Mouse (Mus musculus) frontal cortex, postnatal 25 days (tissue): ENCODE measurements around the gene Spesp1.
A peak's percentile ranks its signal among the peaks of the same experiment; 100 is the strongest.

Experiments used
- DNase-seq, 2 experiments: peaks; one replicate each; pipeline ENCODE4 v3.0.0; 2022; ENCODE audit warnings: low spot score in 2 of 2

Gene Spesp1

GRCm38 (mm10) chr9:62281991-62282390 is at the start of gene Spesp1:
Gene Spesp1 (minus strand): TSS chr9:62282208.
- no peak for DNase-seq

DNA sequence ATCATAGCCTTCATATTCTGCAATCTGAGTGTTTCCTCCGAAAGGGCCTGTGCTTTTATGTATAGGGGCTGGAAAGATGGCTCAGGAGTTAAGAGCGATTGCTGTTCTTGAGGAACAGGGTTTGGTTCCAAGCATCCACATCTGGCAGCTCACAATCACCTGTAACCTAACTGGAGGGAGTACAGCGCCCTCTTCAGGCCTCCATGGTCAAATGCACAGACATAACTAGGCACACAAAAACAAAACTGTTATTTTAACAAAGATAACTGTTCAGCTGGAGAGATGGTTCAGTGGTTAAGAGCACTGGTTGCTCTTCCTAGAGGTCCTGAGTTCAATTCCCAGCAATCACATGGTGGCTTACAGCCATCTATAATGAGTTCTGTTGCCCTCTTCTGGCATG is 44.0 kb upstream of the Spesp1 start:
- DNase-seq: no peak

DNA sequence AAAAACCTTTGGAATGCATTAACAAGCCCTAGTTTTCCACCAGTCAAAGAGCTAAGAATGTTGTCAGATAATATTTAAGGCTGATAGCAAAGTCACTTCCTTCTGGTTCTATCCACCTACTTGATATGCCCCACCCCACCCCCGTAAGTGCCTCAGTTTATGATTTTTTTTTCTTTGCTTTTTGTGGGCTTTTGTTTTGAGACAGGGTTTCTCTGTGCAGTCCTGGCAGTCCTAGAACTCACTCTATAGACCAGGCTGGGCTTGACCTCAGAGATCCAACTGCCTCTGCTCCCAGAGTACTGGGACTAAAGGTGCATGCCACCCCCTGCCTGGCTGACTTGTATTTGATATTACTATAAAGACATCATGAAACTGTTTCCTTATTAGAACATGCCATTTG is 41.8 kb upstream of the Spesp1 start:
- no peak for DNase-seq

DNA sequence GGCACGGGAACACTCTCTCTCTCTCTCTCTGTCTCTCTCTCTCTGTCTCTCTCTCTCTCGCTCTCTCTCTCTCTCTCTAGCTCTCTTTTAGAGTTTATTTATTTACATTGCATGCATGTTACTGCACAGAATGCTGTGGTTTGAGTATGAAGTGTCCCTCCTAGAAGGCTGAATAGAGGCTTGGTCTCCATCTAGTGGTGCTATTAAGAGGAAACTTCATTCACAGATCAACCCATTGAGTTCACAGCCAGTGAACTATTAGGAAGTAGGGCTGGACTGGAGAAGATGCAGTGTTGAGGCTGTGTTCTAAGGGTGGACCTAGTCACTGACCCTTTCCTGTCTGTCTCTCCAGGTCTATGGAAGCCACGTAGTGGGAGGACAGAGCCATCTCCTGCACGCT is 36.7 kb upstream of the Spesp1 start:
- no peak for DNase-seq

DNA sequence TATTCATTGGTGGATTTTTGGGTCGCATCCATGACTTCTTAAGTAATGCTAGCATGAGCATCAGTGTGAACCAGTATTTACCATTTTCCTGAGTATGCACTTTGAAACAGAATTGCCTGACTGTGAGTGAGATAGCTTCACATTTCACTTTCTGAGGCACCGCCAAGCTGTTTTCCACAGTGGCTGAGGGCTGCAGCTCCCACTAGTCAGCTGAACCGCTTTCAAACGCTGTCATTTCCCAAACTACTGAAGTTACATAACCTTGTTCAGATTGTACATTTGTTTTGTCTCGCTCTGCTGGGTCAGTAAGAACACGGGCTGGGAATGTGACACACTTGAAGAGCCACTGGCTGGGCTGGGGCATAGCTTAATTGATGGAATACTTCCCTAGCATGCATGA is 33.5 kb upstream of the Spesp1 start:
- DNase-seq: no peak

DNA sequence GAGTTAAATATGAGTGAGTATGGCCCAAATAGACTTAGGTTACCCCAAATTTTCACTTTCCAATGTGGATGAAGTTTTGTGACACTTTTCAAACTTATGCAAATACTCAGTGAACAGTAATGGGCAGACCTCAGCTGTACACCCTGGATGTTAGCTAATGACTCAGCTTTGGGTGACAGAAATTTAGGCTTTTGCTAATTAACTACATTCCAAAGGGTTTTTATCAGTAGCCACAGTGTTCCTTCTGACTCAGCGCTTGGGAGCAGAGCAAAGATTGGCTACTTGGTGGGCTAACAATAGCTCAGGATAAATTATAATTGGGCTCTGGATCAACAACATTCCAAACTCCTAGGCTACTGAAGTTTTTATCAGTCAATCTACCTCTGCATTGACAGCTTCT is 14.9 kb upstream of the Spesp1 start:
- no peak for DNase-seq

GRCm38 (mm10) chr9:62295006-62295698 is 13.1 kb upstream of the Spesp1 start:
- DNase-seq: peak; percentile 72 to 81

GRCm38 (mm10) chr9:62287633-62288025 is 5.6 kb upstream of the Spesp1 start:
- DNase-seq: no peak

- DNase-seq: peak; percentile 55 to 64
Measured at GRCm38 (mm10) chr9:62286967-62287632, 5.1 kb upstream of the Spesp1 start.

GRCm38 (mm10) chr9:62284266-62284665 is 2.3 kb upstream of the Spesp1 start:
- peak in 1 of 2 experiments; percentile 55 for DNase-seq

DNA sequence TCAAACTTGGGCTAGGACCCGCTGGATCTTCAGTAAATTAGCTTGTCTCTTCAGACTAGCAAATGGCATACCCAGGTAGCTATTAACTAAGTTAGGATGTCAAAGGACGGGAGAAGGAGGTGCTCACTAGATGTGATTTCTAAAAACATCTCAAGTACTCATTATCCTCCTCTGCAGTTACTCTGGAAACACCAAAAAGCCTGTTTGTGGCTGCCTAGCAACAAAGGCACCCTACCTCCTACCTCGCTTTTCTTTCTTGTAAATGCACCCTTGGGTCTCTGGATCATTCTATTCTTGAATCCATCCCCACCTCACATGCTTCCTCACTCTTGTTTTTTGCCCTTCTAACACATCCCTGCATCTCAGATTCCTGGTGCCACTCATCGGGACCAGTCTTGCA is 5.1 kb downstream of the Spesp1 start:
- DNase-seq: no peak

DNA sequence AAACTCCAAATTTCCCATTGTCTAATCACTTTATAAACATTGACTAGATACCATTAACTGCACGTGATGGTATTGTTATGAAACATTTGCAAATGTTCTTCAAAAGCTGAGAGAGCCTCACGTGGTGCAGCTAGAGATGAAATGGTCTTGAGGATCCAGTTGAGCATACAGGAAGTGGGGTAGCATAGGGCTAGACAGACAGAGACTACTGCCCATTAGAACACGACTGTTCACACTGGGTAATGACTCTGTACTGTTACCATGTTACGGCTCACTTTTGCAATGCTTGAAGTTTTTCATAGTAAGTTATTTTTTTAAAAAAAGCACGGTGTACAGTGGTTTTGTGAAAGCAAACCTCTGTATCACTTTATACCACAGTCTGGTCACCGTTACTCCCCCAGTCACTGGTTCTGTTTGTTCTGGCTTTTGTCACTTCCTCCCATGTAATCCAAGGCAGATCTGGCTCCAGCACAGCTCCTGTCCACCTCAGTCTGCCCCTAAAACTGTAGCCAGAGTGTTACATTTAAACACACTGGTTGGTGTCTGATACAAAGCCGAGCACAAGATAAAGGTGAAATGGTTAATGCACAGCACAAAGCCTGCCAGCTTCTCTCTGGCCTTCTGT is 11.1 kb downstream of the Spesp1 start:
- no peak for DNase-seq

- no peak for DNase-seq
Measured at GRCm38 (mm10) chr9:62269161-62269560, 12.8 kb downstream of the Spesp1 start.

GRCm38 (mm10) chr9:62265278-62265677 is 16.7 kb downstream of the Spesp1 start:
- DNase-seq: no peak

DNA sequence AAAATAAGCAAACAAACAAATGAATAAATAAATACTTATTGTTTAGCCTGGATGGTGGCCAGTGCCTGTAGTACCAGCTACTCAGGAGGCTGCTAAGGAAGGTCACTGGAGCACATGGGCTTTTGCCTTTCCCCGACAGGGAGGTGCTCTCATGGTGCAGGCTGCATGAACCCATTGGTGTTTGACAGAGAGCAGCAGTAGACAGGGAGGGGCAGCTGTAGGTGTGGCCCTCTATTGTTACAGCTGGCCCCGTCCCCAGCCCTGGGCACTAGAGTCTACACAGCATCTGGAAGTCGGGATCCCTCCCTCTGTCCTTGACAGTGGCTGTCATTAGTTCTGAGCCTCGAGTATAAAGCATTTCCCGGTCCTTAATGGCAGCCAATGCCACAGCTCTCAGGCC is 18.4 kb downstream of the Spesp1 start:
- DNase-seq: no peak

GRCm38 (mm10) chr9:62261406-62261805 is 20.6 kb downstream of the Spesp1 start:
- DNase-seq: no peak

GRCm38 (mm10) chr9:62261006-62261405 is 21.0 kb downstream of the Spesp1 start:
- DNase-seq: no peak

DNA sequence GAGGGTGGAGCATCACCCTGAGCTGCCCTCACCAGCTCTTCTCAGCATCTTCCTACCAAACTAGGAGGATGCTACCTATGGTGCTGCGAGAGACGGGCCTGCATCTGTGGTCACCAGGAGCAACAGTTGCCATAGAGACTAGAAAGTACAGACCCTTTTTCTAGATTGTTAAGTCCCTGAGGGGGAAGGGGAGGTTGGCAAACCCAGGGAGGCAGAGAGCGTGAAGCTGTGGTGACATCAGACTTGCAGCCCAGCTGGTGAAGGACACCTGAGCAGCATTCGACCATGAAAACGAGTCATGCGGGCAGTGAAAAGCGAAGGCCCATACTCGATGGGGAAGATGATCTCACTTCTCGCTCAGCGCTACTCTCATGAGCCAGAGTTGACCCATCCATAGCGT is 24.0 kb downstream of the Spesp1 start:
- no peak for DNase-seq

DNA sequence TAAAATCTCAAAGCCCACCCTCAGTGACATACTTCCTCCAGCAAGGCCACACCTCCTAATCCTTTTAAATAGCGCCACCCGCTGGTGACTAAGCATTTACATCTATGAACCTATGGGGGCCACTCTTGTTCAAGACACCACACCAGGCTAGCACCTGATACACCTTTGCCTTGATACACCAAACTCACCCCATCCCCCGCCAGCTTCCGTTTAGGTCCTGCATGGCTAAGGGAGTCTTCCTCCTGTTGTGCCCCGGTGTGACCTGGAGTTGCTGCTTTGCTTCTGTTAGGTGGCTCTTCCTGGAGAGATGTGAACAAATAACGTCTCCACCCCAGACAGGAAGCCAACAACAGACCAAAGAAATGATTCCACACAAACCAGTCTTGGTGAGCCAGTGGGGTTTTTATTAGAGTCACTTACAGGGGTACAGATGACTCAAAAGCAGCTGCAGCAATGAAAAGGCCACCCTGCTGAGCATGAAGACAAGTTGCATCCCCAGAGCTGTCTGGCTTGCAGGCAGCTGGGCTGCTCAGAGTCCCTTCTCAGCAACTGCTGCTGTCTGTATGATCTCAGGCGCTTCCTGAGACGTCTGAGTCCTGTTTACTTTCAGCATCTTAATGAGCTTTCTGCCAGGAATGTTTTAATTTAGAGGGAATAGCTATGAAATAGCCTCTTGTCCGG is 26.0 kb downstream of the Spesp1 start:
- no peak for DNase-seq

DNA sequence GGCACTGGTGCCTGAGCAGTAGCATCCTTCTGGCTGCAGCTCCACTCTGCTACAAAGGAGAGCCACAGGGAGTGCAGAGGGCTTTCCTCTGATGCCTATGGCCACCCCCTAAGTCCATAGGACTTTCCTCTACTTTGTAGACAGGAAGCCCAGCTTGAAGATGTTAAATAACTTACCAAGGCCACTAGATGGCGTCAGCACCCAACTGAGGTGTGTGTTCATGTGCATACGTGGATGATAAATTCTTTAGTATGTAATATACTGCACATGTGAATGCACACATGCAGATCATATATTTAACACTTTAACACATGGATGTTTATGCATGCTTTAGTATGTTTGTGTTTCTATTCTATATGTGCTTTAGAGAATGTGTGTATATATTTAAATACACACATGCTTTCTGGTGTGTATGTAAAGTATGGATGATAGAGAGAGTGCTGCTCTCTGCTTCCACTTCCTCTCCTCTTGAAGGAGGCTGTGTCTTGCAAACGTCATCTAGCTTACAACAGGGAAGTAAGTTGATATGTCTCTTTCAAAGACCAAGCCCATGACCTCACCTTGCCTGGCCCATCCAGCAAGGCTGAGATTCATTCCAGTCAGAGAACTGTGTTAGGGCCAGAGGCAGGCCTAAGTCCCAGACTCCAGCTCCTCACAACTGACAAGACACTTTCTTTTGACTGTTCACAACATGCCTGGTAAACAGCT is 28.1 kb downstream of the Spesp1 start:
- DNase-seq: no peak

- DNase-seq: no peak
Measured at GRCm38 (mm10) chr9:62250296-62250695, 31.7 kb downstream of the Spesp1 start.

DNA sequence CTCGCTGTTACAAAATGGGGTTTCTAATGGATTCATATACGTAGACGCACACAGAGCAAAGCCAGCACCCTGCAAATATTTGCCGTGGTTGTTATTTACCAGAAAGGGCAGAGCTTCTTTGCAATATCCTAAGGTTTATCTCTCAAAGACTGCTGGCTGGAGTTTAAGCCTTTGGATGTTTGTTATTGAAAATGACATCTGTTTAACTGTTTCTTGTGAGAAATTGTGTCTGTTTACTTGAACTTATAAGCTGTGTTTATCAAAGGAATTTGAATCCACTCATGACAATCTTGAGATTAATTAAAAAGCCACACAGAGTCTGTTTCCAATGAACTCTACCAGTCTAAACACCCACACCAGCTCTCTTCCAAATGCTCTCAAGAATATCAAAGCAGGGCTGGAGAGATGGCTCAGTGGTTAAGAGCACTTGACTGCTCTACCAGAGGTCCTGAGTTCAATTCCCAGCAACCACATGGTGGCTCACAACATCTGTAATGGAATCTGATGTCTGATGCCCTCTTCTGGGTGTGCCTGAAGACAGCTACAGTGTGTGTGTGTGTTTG is 35.5 kb downstream of the Spesp1 start:
- no peak for DNase-seq
